Mouse (Mus musculus): ENCODE results near the gene Ppp2ca.
"Not testable (repeated sequence)": the region's sequence is repeated elsewhere in the genome, so short reads cannot be mapped to it uniquely, and the experiment has no call there.

The Ppp2ca gene

GRCm38 (mm10) chr11:52089291-52089690, 9.2 kb upstream of the Ppp2ca start:
- in situ Hi-C loops (cut with MboI; ENCODE audit: unreplicated experiment in 2 of 2): no loop called here

- in situ Hi-C loops (cut with MboI; ENCODE audit: unreplicated experiment in 2 of 2): no loop called here
Observed at GRCm38 (mm10) chr11:52091261-52091660, 7.2 kb upstream of the Ppp2ca start.

- in situ Hi-C loops (cut with MboI; ENCODE audit: unreplicated experiment in 2 of 2): no loop called here
Observed at GRCm38 (mm10) chr11:52094568-52094967, 3.9 kb upstream of the Ppp2ca start.

- in situ Hi-C loops (cut with MboI; ENCODE audit: unreplicated experiment in 2 of 2): no loop called here
Observed at GRCm38 (mm10) chr11:52097016-52097415, 1.5 kb upstream of the Ppp2ca start.

- in situ Hi-C loops (cut with MboI; ENCODE audit: unreplicated experiment in 2 of 2): no loop called here
Observed at GRCm38 (mm10) chr11:52097596-52097995, 885 bp upstream of the Ppp2ca start.

GRCm38 (mm10) chr11:52099031-52099761, 715 bp downstream of the Ppp2ca start:
- in situ Hi-C loops (cut with MboI; ENCODE audit: unreplicated experiment in 2 of 2): no loop called here

- in situ Hi-C loops (cut with MboI; ENCODE audit: unreplicated experiment in 2 of 2): no loop called here
Observed at GRCm38 (mm10) chr11:52099771-52100219, 1.3 kb downstream of the Ppp2ca start.

- in situ Hi-C loops (cut with MboI; ENCODE audit: unreplicated experiment in 2 of 2): no loop called here
Observed at GRCm38 (mm10) chr11:52102977-52103376, 4.5 kb downstream of the Ppp2ca start.

GRCm38 (mm10) chr11:52105503-52105902, 7.0 kb downstream of the Ppp2ca start:
- in situ Hi-C loops (cut with MboI; ENCODE audit: unreplicated experiment in 2 of 2): no loop called here

GRCm38 (mm10) chr11:52106037-52106436, 7.6 kb downstream of the Ppp2ca start:
- in situ Hi-C loops (cut with MboI; ENCODE audit: unreplicated experiment in 2 of 2): no loop called here

- in situ Hi-C loops (cut with MboI; ENCODE audit: unreplicated experiment in 2 of 2): no loop called here
Observed at GRCm38 (mm10) chr11:52106438-52106837, 8.0 kb downstream of the Ppp2ca start.

GRCm38 (mm10) chr11:52108796-52109195, 10.3 kb downstream of the Ppp2ca start:
- in situ Hi-C loops (cut with MboI; ENCODE audit: unreplicated experiment in 2 of 2): no loop called here

GRCm38 (mm10) chr11:52109421-52109820, 10.9 kb downstream of the Ppp2ca start:
- in situ Hi-C loops (cut with MboI; ENCODE audit: unreplicated experiment in 2 of 2): no loop called here

- in situ Hi-C loops (cut with MboI; ENCODE audit: unreplicated experiment in 2 of 2): no loop called here
Observed at GRCm38 (mm10) chr11:52115479-52115878, 17.0 kb downstream of the Ppp2ca start.

GRCm38 (mm10) chr11:52116117-52116516, 17.6 kb downstream of the Ppp2ca start:
- in situ Hi-C loops (cut with MboI; ENCODE audit: unreplicated experiment in 2 of 2): not testable (repeated sequence)

GRCm38 (mm10) chr11:52117156-52117555, 18.7 kb downstream of the Ppp2ca start:
- in situ Hi-C loops (cut with MboI; ENCODE audit: unreplicated experiment in 2 of 2): no loop called here

- in situ Hi-C loops (cut with MboI; ENCODE audit: unreplicated experiment in 2 of 2): not testable (repeated sequence)
Observed at GRCm38 (mm10) chr11:52120415-52120814, 21.9 kb downstream of the Ppp2ca start.

- in situ Hi-C loops (cut with MboI; ENCODE audit: unreplicated experiment in 2 of 2): no loop called here
Observed at GRCm38 (mm10) chr11:52122045-52122444, 23.6 kb downstream of the Ppp2ca start.

GRCm38 (mm10) chr11:52124468-52124867, 26.0 kb downstream of the Ppp2ca start:
- in situ Hi-C loops (cut with MboI; ENCODE audit: unreplicated experiment in 2 of 2): no loop called here

- in situ Hi-C loops (cut with MboI; ENCODE audit: unreplicated experiment in 2 of 2): no loop called here
Observed at GRCm38 (mm10) chr11:52127169-52127568, 28.7 kb downstream of the Ppp2ca start.

GRCm38 (mm10) chr11:52127760-52128159, 29.3 kb downstream of the Ppp2ca start:
- in situ Hi-C loops (cut with MboI; ENCODE audit: unreplicated experiment in 2 of 2): no loop called here

GRCm38 (mm10) chr11:52128316-52129061, 30.0 kb downstream of the Ppp2ca start:
- in situ Hi-C loops (cut with MboI; ENCODE audit: unreplicated experiment in 2 of 2): no loop called here

Measured in v-Abl transformed pro-B cells (cell line).